Mouse (Mus musculus) thymus, adult 18-20 months (tissue): ENCODE results near the gene Rab1b.
"Not testable (repeated sequence)": the region's sequence is repeated elsewhere in the genome, so short reads cannot be mapped to it uniquely, and the experiment has no call there.

Source experiments
- DNase-seq, 2 experiments: peaks; one replicate each; pipeline ENCODE4 v3.0.0; 2022; ENCODE audit warnings: mixed read lengths in 2 of 2

The Rab1b gene

DNA sequence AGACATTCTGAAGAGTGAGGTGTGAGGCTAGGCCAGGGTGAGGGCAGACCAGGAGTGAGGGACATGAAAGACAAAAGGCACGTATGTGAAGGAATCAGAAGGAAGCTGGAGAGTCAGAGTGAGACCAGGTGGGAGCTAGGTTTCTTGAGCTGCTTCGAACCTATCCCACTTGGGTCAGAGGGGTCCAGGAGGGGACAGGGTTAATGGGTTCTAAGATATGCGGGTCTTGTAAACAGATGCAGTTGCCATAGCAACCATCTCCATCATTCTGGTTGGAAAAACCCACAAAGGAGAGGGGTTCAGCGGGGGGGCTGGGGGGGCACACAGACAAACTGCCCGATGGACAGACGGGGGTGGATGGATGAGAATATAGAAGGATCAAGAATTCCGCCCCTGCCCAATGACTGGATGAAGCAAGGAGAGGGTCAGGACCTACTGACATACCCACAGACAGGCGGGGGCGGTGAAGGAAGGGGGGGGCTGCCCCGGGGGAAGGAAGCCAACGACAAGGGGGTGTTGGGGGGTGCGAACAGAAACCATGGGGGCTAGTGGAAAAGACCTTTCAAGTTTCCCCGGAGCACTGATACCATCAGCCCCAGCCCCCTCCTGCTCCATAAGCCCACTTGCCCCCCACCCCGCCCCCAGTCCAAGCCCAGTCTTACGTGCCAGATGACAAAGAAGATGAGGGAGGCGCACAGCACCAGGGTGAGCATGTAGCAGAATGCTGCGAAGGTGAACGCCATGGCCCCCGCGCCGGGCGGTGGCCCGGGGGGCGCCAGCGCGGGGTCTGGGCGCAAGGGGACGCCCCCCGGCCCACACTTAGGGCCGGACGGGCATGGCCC is 9.1 kb downstream of the Rab1b start:
- no peak for DNase-seq

DNA sequence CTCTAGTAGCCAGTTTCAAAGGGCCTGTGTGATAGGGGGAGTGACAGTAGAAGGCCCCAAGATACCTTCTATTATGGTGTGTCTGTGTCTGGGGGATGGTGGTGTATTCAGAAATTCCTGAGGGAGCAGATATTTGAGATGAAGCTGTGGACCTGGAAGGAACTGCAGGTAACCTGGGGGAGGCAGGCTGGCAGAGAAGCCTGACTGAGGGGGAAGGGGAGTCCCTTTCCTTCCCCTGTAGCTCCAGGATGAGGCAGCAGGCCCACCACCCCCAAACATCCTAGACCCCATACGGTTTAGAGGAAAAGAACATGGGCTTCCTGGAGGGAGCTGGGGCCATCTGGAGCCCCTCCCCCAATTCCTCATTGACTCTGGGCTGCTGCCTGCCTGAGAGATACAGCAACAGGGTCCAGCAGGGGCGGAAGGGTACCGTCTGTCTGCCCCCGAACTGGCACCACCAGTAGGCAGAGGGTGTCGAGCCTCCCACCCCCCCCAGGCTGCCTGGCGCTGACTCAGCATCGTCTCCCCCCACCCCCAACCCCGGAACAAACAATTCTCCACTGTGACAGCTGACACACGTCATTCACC is 10.9 kb downstream of the Rab1b start:
- DNase-seq: no peak

DNA sequence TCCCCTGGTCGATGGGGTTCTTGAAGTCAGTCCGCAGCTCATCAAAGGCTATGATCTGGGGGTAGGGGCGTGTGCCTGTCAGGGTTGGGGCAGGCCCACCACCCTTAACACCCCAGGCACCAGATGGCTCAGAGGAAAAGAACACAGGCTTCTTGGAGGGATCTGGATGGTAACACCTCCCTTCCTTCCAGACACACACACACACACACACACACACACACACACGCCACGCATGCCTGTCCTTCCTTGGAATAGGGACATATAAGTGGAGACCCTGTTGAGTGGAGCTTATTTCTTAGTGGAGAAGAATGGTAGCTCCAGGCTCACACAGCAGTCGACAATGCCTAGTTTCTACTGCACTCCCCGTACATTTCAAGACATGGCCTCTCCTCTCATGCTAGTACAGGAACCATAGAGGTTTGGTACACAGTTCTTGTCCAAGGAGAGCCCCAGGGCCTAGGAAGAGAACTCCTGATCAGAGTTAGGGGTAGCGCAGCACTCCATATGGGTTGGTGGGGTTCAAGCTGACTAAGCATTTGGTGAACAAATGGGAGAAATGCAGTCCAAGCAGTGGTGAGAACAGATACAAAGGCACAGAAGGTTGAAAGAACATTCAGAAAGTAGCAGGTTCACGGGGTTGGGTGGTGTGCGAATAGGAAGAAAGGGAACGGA is 12.0 kb downstream of the Rab1b start:
- DNase-seq: no peak

DNA sequence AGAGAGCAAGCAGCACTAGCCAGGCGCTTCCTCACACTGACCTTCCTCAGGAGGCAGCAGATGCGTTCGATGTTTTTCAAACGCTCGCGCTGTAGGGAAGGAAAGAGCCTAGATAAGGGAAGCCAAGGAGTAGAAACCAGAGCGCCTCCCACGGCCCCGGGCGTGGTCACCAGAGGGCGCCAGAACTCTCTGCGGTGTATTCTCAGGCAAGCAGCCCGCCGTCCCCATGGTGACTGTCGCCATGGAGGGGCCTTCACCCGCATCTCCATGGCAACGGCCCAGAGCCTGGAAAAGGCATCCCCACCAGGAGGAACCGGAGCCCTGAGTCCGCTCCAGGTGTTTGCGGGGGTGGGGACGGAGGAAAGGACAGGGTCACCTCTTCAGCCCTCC is 12.6 kb downstream of the Rab1b start:
- DNase-seq: peak; percentile 68 to 74

DNA sequence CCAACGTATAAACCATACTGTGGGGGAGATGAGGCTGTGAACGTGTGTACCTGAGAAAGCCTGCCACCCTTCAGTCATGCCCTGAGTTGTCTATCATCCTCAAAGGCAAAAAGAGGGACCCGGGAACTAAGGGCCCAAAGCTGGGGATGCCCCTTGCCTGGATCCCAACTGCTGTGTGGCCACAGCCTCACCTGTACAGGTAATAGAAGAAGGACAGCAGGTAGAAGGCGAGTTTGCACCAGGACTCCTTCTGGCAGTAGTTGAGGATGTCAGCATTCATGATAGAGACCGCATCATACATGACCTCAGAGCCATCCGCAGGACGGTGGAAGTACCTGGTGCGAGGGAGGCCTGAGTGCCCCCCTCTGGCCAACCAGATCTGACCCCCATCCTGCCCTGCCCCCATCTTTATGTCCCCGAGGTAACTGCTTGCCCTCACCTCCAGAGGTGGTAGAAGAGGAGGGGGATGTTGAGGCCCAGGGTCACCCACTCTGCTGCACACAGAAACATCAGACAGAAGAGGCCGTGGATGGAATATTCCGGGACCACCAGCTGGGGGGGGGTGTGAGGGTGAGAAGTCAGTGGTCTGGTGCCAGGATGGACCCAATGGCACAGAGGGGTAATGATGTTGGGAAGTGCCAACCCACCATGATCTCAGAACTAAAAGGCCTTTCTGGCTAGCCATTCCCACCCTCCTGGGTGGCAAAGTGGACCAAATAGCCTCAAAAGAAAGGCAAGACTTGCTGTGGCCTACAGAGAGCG is 13.2 kb downstream of the Rab1b start:
- no peak for DNase-seq

DNA sequence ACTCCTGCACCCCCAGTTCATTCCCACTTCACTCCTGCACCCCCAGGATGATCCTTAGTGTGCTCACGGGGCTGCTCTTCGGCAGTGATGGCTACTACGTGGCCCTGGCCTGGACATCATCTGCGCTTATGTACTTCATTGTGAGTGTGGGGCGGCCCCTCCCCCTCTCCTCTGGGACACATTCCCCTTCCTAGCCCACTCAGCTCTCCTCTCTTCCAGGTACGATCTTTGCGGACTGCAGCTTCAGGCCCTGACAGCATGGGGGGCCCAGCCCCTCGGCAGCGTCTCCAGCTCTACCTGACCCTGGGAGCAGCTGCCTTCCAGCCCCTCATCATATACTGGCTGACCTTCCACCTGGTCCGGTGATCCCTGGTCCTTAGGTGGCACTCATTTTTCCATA is 14.8 kb downstream of the Rab1b start:
- no peak for DNase-seq

DNA sequence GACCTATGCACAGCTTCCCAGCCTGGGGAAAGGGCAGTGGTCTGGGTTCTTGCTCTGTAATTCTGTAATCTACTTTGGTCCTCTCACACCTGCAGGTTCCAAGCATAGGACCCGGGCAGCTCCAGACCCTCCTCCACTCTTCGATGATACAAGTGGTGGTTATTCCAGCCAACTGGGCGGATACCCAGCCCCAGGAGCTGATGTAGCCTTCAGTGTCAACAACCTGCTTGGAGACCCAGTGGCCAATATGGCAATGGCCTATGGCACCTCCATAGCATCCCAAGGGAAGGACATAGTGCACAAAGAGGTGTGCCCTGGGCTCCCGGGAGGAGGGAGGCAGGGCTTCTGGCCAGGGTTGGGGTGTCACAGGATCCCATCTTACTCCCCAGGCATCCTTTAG is 17.5 kb downstream of the Rab1b start:
- no peak for DNase-seq

DNA sequence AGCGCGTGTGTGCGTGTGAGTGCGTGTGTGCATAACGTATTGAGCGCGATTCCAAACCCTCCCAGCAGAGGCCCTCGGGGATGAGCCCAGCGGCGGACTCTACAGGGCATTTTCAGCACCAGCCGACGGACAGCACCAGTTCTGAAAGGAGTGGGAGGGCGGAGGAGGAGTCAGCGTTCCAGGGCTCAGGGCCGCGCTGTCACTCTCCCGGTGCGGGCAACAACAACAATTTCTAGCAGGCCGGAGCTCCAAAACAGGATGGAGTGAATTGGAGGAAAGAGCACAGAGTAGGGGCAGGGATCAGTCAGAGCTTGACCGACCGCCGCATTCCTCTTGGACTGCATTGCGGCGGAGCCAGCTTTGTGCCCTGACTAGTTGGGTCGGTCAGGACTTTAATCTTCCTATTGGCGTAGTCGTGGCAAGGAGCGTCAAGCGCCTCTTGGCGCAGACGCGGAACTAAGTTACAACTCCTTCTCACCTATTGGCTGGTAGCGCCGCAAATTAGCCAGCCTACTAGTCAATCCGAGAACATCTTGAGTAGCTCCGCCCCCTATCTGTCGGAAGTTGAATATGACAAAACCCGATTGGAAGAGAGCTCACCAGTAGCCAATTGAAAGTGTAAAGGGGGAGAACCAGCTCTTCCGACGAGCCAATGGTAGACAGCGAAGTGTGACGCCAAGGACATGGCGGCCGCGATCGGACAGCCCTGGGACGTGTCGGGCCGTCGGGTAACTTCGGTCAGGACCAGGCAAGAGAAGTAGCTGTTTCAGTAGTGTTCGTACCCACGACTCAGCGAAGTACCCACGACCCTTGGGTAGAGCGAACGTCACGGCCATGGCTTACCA is 18.8 kb downstream of the Rab1b start, which contains the start of gene Yif1a:
Gene Yif1a, plus strand, starts transcription at position 655 of the 845 bp plus-strand sequence.
- DNase-seq: peak; percentile 82 to 95

DNA sequence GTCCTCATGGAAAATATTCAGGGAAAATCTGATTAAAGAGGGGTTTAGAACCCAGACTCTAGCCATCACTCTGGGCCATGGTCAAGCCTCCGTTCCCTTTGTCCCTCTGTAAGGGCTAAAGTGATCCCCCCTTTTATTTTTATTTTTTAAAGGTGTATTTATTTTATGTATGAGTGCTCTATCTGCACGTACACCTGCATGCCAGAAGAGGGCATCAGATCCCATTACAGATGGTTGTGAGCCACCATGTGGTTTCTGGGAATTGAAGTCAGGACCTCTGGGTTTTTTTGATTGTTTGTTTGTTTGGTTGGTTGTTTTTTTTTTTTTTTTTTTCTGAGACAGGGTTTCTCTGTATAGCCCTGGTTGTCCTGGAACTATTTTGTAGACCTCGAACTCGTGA is 20.3 kb downstream of the Rab1b start:
- not testable (repeated sequence) for DNase-seq

DNA sequence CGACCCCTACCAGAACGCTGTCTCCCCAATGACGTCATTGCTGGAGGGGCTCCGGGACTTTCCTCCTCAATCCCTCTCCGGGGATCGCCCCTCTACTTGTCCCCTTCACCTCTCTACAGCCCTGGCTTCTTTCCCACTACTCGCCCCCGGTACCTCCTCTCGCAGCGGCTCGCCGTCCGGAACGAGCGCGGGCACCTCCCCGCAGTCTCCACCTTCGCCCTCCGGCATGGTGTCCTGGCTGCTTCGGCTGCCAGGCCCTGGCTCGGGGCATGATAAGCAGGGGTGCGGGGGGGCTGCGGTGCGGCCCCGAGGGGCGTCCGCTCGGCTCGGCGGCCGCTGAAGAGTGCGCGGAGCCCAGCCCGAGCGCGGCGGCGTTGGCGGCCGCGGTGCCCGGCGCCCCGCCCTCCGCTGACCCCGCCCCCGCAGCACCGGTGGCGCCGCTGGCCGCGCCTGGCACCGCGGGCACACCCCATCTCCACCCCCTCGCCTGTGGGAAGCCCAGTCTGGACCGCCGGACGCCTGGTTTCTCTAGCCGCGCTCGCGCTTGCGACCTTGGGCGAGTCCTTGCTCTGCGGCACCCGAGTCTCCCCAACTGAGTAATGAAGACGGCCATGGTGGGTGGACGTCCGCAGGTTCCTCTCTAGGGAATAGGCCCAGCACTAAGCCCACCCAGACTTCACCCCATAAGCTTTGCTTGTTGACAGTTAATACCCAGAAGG is 21.6 kb downstream of the Rab1b start, which contains the start of gene Tmem151a:
Gene Tmem151a, minus strand, starts transcription at position 387 of the 719 bp plus-strand sequence.
- DNase-seq: no peak

DNA sequence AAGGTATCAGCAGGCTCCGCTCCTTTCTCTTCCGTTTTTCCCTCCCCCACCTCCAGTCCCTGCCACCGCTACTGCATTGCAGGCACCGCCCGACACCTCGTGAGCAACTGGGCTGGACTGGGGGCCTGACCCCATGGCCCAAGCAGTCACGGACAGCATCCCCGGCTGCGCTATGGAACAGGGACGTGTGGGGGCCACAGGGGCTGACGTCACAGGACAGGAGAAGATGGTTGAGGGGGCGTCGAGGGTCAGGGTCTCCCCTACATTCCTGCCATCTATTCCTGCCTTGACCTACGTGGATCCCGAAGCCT is 22.1 kb downstream of the Rab1b start:
- DNase-seq: no peak

DNA sequence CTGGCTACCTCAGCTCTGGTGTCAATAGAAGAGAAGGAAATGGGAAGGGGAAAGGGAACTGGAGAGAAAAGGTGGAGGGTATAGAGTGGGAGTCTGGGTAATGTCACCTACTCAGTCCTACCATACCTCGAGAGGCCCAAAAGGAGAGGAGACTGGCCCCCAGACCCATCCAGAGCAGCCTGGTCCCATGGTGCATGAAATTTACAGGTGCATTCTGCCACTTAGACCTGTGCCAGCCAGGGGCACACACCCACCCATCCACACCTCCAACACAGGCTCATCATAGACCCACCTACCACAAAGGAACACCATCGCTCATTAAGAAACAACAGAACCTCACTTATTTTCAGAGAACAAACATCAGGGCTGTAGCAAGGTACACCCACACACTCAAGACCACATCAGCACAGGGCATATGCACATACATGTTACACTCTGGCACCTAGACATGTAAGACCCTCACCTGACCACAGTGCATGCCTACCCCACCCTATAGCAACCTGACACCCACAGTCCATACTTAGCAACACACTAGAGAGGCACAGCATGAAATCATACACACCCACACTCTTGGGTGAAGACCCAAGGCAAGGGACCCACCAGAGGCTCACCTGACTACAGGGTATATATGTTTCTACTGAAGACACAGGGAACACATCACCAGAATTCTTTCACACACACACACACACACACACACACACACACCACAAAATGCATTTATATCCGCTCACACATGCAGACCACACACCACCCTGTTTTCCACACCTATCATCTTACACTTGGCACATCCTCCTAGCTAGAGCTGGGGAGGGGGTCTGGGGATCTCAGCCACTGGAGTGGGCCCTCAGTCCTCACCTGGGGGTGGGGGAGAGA is 22.7 kb downstream of the Rab1b start:
- DNase-seq: no peak

DNA sequence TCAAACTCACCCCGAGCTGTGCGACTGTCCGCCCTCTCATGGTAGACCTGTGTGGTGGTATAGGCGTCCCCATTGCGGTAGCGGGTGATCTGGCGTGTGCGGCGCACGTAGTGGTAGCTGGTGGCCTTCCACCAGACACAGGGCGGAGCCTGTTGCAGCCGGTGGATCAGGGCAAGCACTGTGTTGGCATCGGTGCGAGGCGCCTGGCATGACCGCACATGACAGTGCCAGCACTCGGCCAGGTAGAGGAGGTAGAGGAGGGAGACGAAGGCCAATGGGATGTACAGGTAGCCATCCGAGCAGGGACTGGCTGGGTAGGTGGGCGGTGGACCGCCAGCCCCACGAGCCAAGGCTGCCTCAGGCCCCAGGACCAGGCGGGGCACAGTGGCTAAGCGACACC is 24.3 kb downstream of the Rab1b start:
- DNase-seq: no peak

DNA sequence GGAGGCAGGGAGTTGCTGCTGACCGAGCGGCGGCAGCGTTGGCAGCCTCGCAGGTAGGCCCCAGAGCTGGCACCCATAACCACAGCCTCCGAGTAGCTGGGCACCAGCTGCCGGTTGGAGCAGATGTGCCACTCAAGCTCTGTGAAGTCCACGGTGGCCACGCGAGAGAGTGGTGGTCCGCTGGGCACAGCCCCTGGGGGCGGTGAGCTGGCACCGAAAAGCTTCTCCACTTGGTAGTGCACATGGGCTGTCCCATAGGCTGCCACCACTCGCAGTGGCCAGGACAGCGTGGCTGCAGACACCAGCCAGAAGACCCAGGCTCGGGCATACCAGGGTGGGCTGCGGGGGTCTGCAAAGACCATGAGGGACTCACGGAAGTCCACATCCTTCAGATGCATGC is 24.9 kb downstream of the Rab1b start:
- no peak for DNase-seq

DNA sequence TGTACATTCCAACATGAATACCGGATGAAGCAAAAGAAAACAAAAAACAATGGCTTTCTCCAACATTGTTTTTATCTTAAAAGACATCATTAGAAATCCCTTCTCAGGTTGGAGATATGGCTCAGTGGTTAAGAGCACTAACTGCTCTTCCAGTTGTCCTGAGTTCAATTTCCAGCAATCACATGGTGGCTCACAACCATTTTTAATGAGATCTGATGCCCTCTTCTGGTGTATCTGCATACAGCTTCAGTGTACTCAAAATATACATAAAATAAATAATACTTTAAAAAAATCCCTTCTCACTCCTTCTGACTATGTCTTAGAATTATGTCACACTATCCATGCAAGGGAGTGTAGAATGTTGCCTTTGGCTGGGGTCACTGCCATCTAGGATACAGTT is 27.6 kb downstream of the Rab1b start:
- no peak for DNase-seq

DNA sequence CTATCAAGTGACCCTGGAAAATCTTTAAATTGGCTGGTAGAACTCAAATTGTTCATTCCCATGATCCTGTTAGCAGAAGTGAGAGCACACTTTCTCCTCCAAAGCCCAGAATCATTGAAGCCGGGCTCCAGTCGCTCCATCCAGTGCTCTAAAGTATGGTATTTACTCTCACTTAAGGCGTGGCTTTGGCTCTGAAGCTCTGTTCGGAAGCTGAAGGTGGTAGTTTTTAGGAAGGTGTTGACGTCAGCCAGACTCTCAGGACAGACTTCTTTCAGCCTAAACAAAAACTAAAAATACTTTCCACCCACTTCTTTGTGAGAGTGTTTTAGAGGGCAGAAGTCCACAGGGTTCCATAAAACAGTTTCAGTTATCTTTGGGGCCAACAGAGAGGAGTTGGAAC is 33.4 kb downstream of the Rab1b start:
- DNase-seq: no peak

DNA sequence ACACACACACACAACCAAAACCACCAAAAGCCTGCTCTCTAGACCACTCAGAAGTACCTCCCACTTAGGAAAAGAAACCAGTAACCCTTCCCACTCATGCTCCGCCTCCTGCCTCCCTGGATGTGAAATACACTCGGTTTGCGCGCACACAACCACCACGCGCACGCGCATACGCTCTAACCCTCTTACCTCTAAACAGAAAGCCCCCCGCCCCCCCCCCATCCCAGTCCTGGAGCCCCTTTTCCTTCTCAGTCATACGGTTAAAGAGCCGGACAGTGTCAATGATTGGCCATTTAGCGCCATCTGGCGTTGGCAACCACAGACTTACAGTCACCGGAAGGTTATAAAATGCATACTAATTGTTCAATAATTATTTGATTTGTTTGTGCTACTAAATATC is 33.8 kb downstream of the Rab1b start:
- no peak for DNase-seq

DNA sequence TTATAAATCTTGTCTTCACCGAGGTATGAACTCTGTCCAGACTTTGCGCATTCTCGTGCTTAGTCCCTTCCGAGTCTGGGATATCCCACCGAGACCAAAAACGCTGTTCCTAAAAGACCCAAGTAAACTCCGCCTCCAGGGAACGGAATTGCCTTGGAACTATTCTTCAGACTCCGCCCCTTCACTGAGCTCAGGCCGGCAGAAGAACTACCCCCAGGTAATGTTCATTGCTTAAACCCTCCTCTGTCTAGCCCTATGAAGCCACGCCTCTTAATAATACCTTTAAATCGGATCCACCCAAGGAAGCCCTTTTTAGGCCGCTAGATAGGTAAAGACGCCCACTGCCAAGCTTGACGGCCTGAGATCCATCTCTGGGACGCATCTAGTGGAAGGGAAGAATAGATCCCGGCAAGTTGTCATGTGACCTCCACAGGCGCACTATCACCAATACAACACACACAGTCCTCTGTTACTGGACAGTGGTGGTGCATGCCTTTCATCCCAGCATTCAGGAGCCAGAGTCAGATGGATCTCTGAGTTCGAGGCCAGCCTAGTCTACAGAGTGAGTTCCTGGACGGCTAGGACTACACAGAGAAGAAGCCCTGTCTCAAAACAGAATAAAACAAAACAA is 34.4 kb downstream of the Rab1b start:
- DNase-seq: no peak

DNA sequence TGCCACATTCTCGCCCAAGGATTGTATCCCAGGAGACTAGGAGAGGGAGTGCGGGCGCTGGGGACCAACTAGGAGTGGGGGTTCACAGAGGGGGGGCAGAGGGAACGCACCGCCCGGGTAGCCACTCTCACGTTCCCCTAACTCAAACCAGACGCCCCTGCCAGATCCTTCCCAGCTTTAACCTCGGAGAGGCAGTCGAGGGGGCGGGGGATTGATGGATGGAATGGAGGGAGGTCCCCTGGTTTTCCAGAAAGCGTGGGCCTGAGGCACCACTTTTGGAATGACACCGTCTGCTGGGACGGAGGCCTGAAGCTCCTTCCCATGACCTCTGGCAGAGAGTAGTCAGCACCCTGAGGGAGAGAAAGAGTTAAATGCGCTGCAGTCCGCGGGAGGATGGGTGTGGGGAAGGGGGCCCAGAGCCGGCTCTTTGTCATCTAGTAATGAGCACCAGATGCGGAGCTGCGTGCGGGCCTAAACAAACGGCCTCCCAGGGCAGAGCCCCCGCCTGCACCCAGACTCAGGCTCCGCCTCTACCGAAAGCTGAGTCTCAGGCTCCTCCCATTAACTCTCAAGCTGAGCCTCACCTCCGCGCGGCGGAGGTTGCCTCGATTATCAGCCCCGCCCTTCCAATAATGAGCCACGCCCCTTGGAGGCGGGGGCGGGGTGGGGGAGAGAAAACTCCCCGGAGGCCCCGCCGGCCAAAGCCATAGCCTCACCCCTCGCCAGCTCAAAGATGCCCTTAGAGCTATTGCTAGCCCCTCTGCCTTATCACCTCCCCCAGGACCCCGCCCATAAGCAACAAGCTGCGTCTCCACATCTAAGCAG is 35.1 kb downstream of the Rab1b start:
- DNase-seq: no peak
